Mouse (Mus musculus) stomach, postnatal 0 days (tissue): ENCODE data around the gene Slc13a5.

Experiments used
- CTCF ChIP-seq: IDR thresholded peaks from 2 replicates; pipeline ENCODE4 v1.5.1; 2016; ENCODE audit warnings: antibody characterized with exemption, low read depth, mild to moderate bottlenecking, moderate library complexity
- EP300 ChIP-seq: optimal IDR thresholded peaks from 2 replicates; pipeline ENCODE3; 2016; ENCODE audit warnings: antibody characterized with exemption

GRCm38 (mm10) chr11:72226901-72227300 lies 40.1 kb downstream of the Slc13a5 start:
- TF ChIP-seq CTCF (no peak), EP300 (no peak)
